Mouse (Mus musculus) stomach, postnatal 0 days (tissue): Measurements from ENCODE around the gene Aldoc.

Experiments
- CTCF ChIP-seq: IDR thresholded peaks from 2 replicates; pipeline ENCODE4 v1.5.1; 2016; ENCODE audit warnings: antibody characterized with exemption, low read depth, mild to moderate bottlenecking, moderate library complexity
- EP300 ChIP-seq: optimal IDR thresholded peaks from 2 replicates; pipeline ENCODE3; 2016; ENCODE audit warnings: antibody characterized with exemption

DNA sequence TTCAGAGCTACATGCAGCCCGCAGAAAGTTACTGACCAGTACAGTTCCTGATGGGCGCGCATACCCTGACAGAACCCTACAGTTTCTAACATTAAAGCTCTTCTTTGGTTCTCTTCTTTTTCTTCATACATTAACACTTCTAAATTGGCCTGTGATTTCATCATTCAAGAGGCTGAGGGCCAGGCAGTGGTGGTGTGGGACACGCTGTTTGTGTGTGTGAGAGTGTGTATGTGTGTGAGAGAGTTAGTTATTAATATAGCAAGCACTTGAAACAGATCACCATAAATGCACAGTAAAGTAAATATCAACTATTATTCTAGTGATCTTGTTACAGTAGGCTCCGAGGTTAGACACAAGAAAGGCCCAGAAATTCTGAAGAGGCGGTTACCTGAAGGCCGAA is 21.9 kb upstream of the Aldoc start:
- TF ChIP-seq CTCF (no peak), EP300 (no peak)
